Mouse (Mus musculus) testis, adult 2 months (tissue): ENCODE results near the gene Pkmyt1. TPM values are rescaled to one million over a fixed set of nuclear protein-coding genes. Genes with fewer than 3 reads are reported as not detected.

Experiments
- H3K27ac ChIP-seq: fragments of 200-500 bp; 2 replicates; pipeline ENCODE4 v1.5.1; 2012; ENCODE audit warnings: low read depth, low read length; ENCODE audit not compliant: control insufficient read depth, insufficient read depth
- H3K27me3 ChIP-seq: fragments of 200-500 bp; 2 replicates; pipeline ENCODE4 v1.6.1; 2012; ENCODE audit warnings: mild to moderate bottlenecking, low read length, moderate library complexity; ENCODE audit not compliant: control insufficient read depth, insufficient read depth
- H3K36me3 ChIP-seq: fragments of 200-500 bp; 2 replicates; pipeline ENCODE4 v1.6.1; 2012; ENCODE audit warnings: mild to moderate bottlenecking, low read length; ENCODE audit not compliant: control insufficient read depth, insufficient read depth
- H3K4me1 ChIP-seq: fragments of 200-500 bp; 2 replicates; pipeline ENCODE4 v1.6.1; 2012; ENCODE audit warnings: low read length; ENCODE audit not compliant: control insufficient read depth, insufficient read depth
- H3K4me3 ChIP-seq: fragments of 200-500 bp; 2 replicates; pipeline ENCODE4 v1.5.1; 2012; ENCODE audit warnings: low read depth, mild to moderate bottlenecking, low read length, moderate library complexity, mixed read lengths; ENCODE audit not compliant: control insufficient read depth
- CTCF ChIP-seq: fragments of 200-500 bp; IDR thresholded peaks from 2 replicates; pipeline ENCODE4 v1.5.1; 2012; ENCODE audit warnings: low read depth, mild to moderate bottlenecking, inconsistent platforms, low read length, moderate library complexity; ENCODE audit not compliant: control insufficient read depth, insufficient read depth, insufficient replicate concordance
- POLR2A ChIP-seq: fragments of 200-500 bp; IDR thresholded peaks from 2 replicates; pipeline ENCODE4 v1.6.1; 2012; ENCODE audit warnings: low read depth, mild to moderate bottlenecking, inconsistent platforms, low read length, moderate library complexity; ENCODE audit not compliant: control insufficient read depth
- polyA plus RNA-seq: library from polyadenylated mRNA; depleted of rRNA; stranded (reverse); fragments of >200 nt; gene quantifications from 2 replicates; pipeline ENCODE4 v1.2.3, GENCODE M21; 2012

Pkmyt1 gene
- polyA plus RNA-seq, 1 experiment, result 88.6 TPM

DNA sequence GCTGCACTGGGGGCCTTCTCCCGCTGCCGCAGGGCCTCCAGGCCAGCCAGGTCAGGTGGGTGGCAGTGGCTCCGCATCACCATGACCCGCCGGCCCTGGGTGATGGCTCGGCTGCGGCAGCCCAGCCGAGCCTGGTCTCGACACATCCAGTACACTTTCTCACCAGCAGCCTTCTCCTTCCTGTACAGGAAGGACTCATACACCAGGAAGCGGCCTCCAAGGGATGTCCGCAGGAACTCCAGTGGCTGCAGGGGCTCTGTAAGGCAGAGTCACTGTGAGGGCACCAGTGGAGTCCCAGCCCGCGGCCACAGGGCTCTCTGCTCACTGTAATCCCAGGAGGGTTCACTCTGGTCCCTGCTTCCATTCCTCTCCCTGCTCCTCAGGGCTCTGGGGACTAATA lies 29.6 kb downstream of the Pkmyt1 start:
- Histone ChIP-seq H3K27ac (no peak overlapping the region), H3K36me3 (peaks cover 2% of the 10 kb centered on the region; the same call in 1 of the 2 replicates), H3K27me3 (no peaks in the 10 kb centered on the region), H3K4me1 (no peaks in the 10 kb centered on the region), H3K4me3 (no peak overlapping the region)
- TF ChIP-seq POLR2A, result no peak
- no peak for TF ChIP-seq CTCF

- H3K4me3 ChIP-seq, result no peak overlapping the region
- H3K4me1 ChIP-seq, result no peaks in the 10 kb centered on the region
- no peaks in the 10 kb centered on the region for H3K27me3 ChIP-seq
- H3K27ac ChIP-seq, result no peak overlapping the region
- TF ChIP-seq POLR2A (no peak), CTCF (no peak)
- H3K36me3 ChIP-seq, result peaks cover 5% of the 10 kb centered on the region; the same call in 1 of the 2 replicates
Measured at GRCm38 (mm10) chr17:23757581-23757980, 31.4 kb downstream of the Pkmyt1 start.

GRCm38 (mm10) chr17:23758801-23759200 lies 32.7 kb downstream of the Pkmyt1 start:
- H3K36me3 ChIP-seq, result peaks cover 5% of the 10 kb centered on the region; the same call in 1 of the 2 replicates
- TF ChIP-seq CTCF (no peak), POLR2A (no peak)
- H3K27me3 ChIP-seq, result no peaks in the 10 kb centered on the region
- H3K4me3 ChIP-seq, result no peak overlapping the region
- H3K27ac ChIP-seq, result no peak overlapping the region
- H3K4me1 ChIP-seq, result no peaks in the 10 kb centered on the region

DNA sequence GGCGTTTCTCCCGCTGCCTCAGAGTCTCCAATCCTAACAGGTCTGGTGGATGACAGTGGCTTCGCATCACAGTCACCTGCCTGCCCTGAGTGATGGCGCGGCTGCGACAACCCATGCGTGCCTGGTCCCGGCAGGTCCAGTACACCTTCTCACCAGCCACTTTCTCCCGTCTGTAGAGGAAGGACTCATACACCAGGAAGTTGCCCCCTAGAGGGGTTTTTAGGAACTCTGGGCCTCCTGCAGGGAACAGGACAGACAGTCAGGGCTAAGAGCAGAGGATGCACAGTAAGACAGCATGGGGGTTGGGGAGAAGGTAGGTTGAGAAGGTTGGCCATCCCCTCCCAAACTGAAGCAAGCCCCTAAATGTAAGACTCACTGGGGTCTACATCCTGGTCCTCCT lies 34.1 kb downstream of the Pkmyt1 start:
- Histone ChIP-seq H3K27me3 (no peaks in the 10 kb centered on the region), H3K36me3 (peaks cover 5% of the 10 kb centered on the region; the same call in 1 of the 2 replicates), H3K4me3 (no peak overlapping the region), H3K4me1 (no peaks in the 10 kb centered on the region), H3K27ac (no peak overlapping the region)
- TF ChIP-seq CTCF (no peak), POLR2A (no peak)

GRCm38 (mm10) chr17:23761155-23761554 lies 35.0 kb downstream of the Pkmyt1 start:
- Histone ChIP-seq H3K27ac (no peak overlapping the region), H3K36me3 (peaks cover 5% of the 10 kb centered on the region; the same call in 1 of the 2 replicates), H3K4me1 (no peaks in the 10 kb centered on the region), H3K27me3 (no peaks in the 10 kb centered on the region), H3K4me3 (no peak overlapping the region)
- TF ChIP-seq POLR2A (no peak), CTCF (no peak)

- H3K27ac ChIP-seq, result no peak overlapping the region
- peaks cover 4% of the 10 kb centered on the region; the same call in 1 of the 2 replicates for H3K36me3 ChIP-seq
- H3K4me3 ChIP-seq, result no peak overlapping the region
- no peaks in the 10 kb centered on the region for H3K27me3 ChIP-seq
- H3K4me1 ChIP-seq, result no peaks in the 10 kb centered on the region
- TF ChIP-seq POLR2A (no peak), CTCF (no peak)
Measured at GRCm38 (mm10) chr17:23762976-23763375, 36.8 kb downstream of the Pkmyt1 start.

GRCm38 (mm10) chr17:23770493-23770892 lies 44.4 kb downstream of the Pkmyt1 start:
- TF ChIP-seq CTCF, result no peak
- no peak for TF ChIP-seq POLR2A
- H3K4me3 ChIP-seq, result peak overlapping the region; percentile 96; the same call in 1 of the 2 replicates
- H3K4me1 ChIP-seq, result no peaks in the 10 kb centered on the region; the same call in 1 of the 2 replicates
- H3K27ac ChIP-seq, result peak overlapping the region; percentile 98
- H3K36me3 ChIP-seq, result peaks cover 3% of the 10 kb centered on the region; the same call in 1 of the 2 replicates
- H3K27me3 ChIP-seq, result no peaks in the 10 kb centered on the region

DNA sequence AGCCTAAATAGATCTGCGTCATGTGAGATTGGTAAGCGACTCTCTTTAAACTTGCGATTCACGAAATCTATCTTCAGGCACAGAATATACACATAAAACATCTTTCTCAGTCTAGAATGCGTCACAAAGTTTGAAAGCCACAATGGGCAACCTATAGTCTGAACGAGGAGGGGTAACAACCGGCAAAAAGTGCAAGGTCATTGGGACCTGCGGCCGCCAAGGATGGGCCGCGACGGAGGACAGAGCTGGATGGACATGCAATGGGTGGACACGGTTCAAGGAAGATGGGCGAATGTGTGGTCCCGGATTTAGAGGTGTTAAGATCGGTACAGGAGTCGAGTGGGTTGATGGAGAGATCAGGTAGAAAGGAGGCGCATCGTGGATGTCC lies 44.8 kb downstream of the Pkmyt1 start:
- Histone ChIP-seq H3K4me1 (no peaks in the 10 kb centered on the region; the same call in 1 of the 2 replicates), H3K36me3 (peaks cover 3% of the 10 kb centered on the region; the same call in 1 of the 2 replicates), H3K4me3 (peak overlapping the region; percentile 96), H3K27ac (peak overlapping the region; percentile 98), H3K27me3 (no peaks in the 10 kb centered on the region)
- peak; percentile 4; the same call in 1 of the 2 replicates for TF ChIP-seq POLR2A
- TF ChIP-seq CTCF, result no peak
